Mouse (Mus musculus) cortical plate, adult 2 months (tissue): Measurements from ENCODE around the gene Larp4b.

Source experiments
- CTCF ChIP-seq: fragments of 200-500 bp; IDR thresholded peaks from 2 replicates; pipeline ENCODE4 v1.5.1; 2011; ENCODE audit warnings: mild to moderate bottlenecking, control low read depth, low read length; ENCODE audit not compliant: insufficient read depth; ENCODE audit errors: extremely low read depth
- POLR2A ChIP-seq: fragments of 200-500 bp; IDR thresholded peaks from 2 replicates; pipeline ENCODE4 v1.6.1; 2011; ENCODE audit warnings: mild to moderate bottlenecking, low read length, control low read depth; ENCODE audit not compliant: insufficient read depth; ENCODE audit errors: extremely low read depth

DNA sequence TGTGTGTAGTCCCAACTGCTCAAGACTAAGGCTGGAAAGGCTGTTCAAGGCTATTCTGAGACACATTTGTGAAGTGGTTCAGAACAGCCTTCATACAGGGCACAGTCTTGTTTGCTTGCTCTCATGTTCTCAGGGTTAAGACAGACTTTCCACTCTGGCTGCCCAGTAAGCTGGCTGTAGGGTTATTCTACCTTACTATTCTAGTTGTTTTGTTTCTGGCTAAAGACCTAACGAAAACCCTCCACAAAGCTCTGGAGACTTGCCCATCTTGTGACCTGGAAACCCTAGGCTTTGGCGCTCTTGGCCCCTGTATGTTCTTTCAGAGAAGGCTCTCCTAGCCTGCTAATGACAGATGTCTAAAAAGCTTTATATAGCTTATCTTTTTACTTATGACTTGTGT lies 55.1 kb downstream of the Larp4b start:
- TF ChIP-seq CTCF: no peak
- TF ChIP-seq POLR2A: no peak
